16 mouse cellular contexts compared by ENCODE assay signal in the genomic region with DNA sequence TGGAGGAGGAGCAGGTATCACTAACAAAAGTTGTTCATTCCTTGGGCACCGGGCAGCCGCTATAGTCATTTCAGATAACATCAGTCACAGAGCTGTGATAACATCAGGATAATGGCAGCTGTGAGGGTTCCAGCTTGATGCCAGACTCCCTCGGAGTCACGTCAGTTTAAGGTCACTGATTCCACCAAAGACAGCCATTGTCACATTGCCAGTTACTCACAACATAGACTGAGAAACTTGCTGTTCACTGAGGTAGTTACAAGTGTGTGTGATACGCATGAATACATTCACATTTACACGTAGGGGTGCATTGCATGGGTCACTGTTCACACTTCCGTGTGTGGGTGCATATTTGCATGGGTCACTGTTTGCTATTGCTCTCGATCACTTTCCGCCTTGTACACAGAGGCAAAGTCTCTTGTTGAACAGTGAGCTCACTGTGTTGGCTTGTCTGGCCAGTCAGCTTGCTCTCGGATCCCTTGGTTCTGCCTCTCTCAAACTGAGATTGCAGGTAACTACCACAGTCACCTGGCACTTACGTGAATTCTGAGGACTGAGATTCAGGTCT.
DNase-seq lines count a peak whose midpoint lies in the region; ATAC-seq lines count a peak whose summit lies in the region.
"Had no signal": no experiment of that assay in that cellular context is flagged by ENCODE, and none has a peak within 500 bp of the region (broad histone marks: within the 10 kb centered on the region; RNA-seq: fewer than 3 reads in every experiment).

No protein-coding gene starts in this region.

- no peak overlapping the region for H3K4me3 ChIP-seq in forebrain, embryonic 12.5 days (replicated peaks)
- H3K4me3 ChIP-seq in forebrain, embryonic 16.5 days (replicated peaks; ENCODE audit: low read length), result no peak overlapping the region
- no peak overlapping the region for H3K4me3 ChIP-seq in liver, embryonic 16.5 days (ENCODE audit: low read depth, low read length)
- H3K4me3 ChIP-seq in kidney, embryonic 16.5 days (ENCODE audit: low read length), result no peak overlapping the region
- H3K4me3 ChIP-seq: hindbrain, embryonic 10.5 days; megakaryocyte, embryonic 14.5 days had no signal

- no peak overlapping the region for H3K9ac ChIP-seq in forebrain, embryonic 12.5 days
- no peak overlapping the region for H3K9ac ChIP-seq in forebrain, embryonic 16.5 days (replicated peaks; ENCODE audit: low read depth, low read length)
- no peak overlapping the region for H3K9ac ChIP-seq in liver, embryonic 16.5 days (ENCODE audit: low read depth, low read length)
- no peak overlapping the region for H3K9ac ChIP-seq in kidney, embryonic 16.5 days (replicated peaks; ENCODE audit: low read length)

- peaks cover 5% of the 10 kb centered on the region for H3K27me3 ChIP-seq in forebrain, embryonic 12.5 days
- no peaks in the 10 kb centered on the region for H3K27me3 ChIP-seq in forebrain, embryonic 16.5 days (replicated peaks; ENCODE audit: control insufficient read depth, insufficient read depth, low read length)
- no peaks in the 10 kb centered on the region for H3K27me3 ChIP-seq in liver, embryonic 16.5 days (ENCODE audit: control insufficient read depth, insufficient read depth, low read depth, low read length)
- no peaks in the 10 kb centered on the region for H3K27me3 ChIP-seq in kidney, embryonic 16.5 days (ENCODE audit: insufficient read depth, low read length)
- H3K27me3 ChIP-seq: megakaryocyte, embryonic 14.5 days had no signal

- no peaks in the 10 kb centered on the region for H3K9me3 ChIP-seq in forebrain, embryonic 12.5 days
- H3K9me3 ChIP-seq in forebrain, embryonic 16.5 days (ENCODE audit: control insufficient read depth, low read length), result no peaks in the 10 kb centered on the region
- no peaks in the 10 kb centered on the region for H3K9me3 ChIP-seq in liver, embryonic 16.5 days (replicated peaks; ENCODE audit: control insufficient read depth, low read length)
- H3K9me3 ChIP-seq in kidney, embryonic 16.5 days (ENCODE audit: low read length), result no peaks in the 10 kb centered on the region
- H3K9me3 ChIP-seq: hindbrain, embryonic 10.5 days had no signal

- WGBS in forebrain, embryonic 12.5 days, result 81% methylated on average over 11 of the region's 11 CpGs
- 81% methylated on average over 11 of the region's 11 CpGs for WGBS in forebrain, embryonic 16.5 days
- 65% methylated on average over 11 of the region's 11 CpGs for WGBS in liver, embryonic 16.5 days (ENCODE audit: insufficient replicate concordance)
- 45% methylated on average over 11 of the region's 11 CpGs for WGBS in kidney, embryonic 16.5 days

- no peak overlapping the region for H3K27ac ChIP-seq in forebrain, embryonic 12.5 days
- no peak overlapping the region for H3K27ac ChIP-seq in forebrain, embryonic 16.5 days (ENCODE audit: low read length)
- H3K27ac ChIP-seq in liver, embryonic 16.5 days (ENCODE audit: low read length), result no peak overlapping the region
- H3K27ac ChIP-seq in kidney, embryonic 16.5 days (ENCODE audit: low read length), result 0 out of 2 replicates have a peak overlapping the region, but pooled peaks have one; percentile 32
- H3K27ac ChIP-seq: hindbrain, embryonic 10.5 days had no signal

- peak; percentile 41; the same call in 1 of the 2 replicates for ATAC-seq in forebrain, embryonic 12.5 days (ENCODE audit: low FRiP score)
- ATAC-seq in forebrain, embryonic 16.5 days, result no peak
- ATAC-seq in liver, embryonic 16.5 days (ENCODE audit: low read depth), result 0 out of 2 replicates have a peak, but pooled peaks have one; percentile 56
- ATAC-seq in kidney, embryonic 16.5 days (ENCODE audit: low FRiP score, low TSS enrichment), result peak; percentile 86
- ATAC-seq: activated CD4-positive, CD25-positive, alpha-beta regulatory T cell, adult 4 months; CD4-positive, CD25-positive, alpha-beta regulatory T cell, adult 4 months had no signal

- DNase-seq in liver, result no peak
- DNase-seq in Muller cell, postnatal 12 days (ENCODE audit: inconsistent ontology term), result peak; percentile 47
- no peak for DNase-seq in thymus, postnatal 4 days
- DNase-seq in frontal cortex, postnatal 36 days (ENCODE audit: low spot score in 2 of 2), result no peak
- DNase-seq: adrenal gland, postnatal 10 days; cerebellum, adult 9-11 months; gastrocnemius, postnatal 14 days; right cerebral cortex, postnatal 4 days had no signal

- H3K36me3 ChIP-seq in forebrain, embryonic 12.5 days (replicated peaks), result no peaks in the 10 kb centered on the region
- no peaks in the 10 kb centered on the region for H3K36me3 ChIP-seq in forebrain, embryonic 16.5 days (ENCODE audit: control insufficient read depth, insufficient read depth)
- H3K36me3 ChIP-seq in liver, embryonic 16.5 days (ENCODE audit: control insufficient read depth, insufficient read depth), result no peaks in the 10 kb centered on the region
- no peaks in the 10 kb centered on the region for H3K36me3 ChIP-seq in kidney, embryonic 16.5 days (ENCODE audit: insufficient read depth, low read length)
- H3K36me3 ChIP-seq: hindbrain, embryonic 10.5 days had no signal

- H3K4me2 ChIP-seq in forebrain, embryonic 12.5 days, result no peak overlapping the region
- no peak overlapping the region for H3K4me2 ChIP-seq in forebrain, embryonic 16.5 days (ENCODE audit: low read length)
- no peak overlapping the region for H3K4me2 ChIP-seq in liver, embryonic 16.5 days (ENCODE audit: low read depth, low read length)
- H3K4me2 ChIP-seq in kidney, embryonic 16.5 days (replicated peaks; ENCODE audit: low read depth, low read length), result no peak overlapping the region

- H3K4me1 ChIP-seq in forebrain, embryonic 12.5 days, result no peaks in the 10 kb centered on the region
- no peaks in the 10 kb centered on the region for H3K4me1 ChIP-seq in forebrain, embryonic 16.5 days (replicated peaks; ENCODE audit: control insufficient read depth, insufficient read depth, low read length)
- no peaks in the 10 kb centered on the region for H3K4me1 ChIP-seq in liver, embryonic 16.5 days (ENCODE audit: control insufficient read depth, low read depth, low read length)
- H3K4me1 ChIP-seq in kidney, embryonic 16.5 days (ENCODE audit: insufficient read depth, low read length), result peaks cover 5% of the 10 kb centered on the region; the same call in 1 of the 2 replicates
- H3K4me1 ChIP-seq: hindbrain, embryonic 10.5 days; megakaryocyte, embryonic 14.5 days had no signal
